Mouse (Mus musculus): ENCODE results near the gene Abca3. TPM values are rescaled to one million over a fixed set of nuclear protein-coding genes. Genes with fewer than 3 reads are reported as not detected.

Abca3 gene
- polyA plus RNA-seq, 1 experiment from 2014 or later, result 12.8 TPM

GRCm38 (mm10) chr17:24362527-24362926 lies 10.8 kb downstream of the Abca3 start:
- ATAC-seq (replicated peaks; ENCODE audit: low FRiP score, low TSS enrichment, low read depth) (no peak), DNase-seq (ENCODE audit: low spot score) (no peak)
- no peak overlapping the region for H3K9ac ChIP-seq (ENCODE audit: low read length)
- no peaks in the 10 kb centered on the region for H3K27me3 ChIP-seq (replicated peaks; ENCODE audit: control insufficient read depth, insufficient read depth, low read length)
- H3K4me3 ChIP-seq (ENCODE audit: low read depth, low read length), result no peak overlapping the region
- no peak overlapping the region for H3K27ac ChIP-seq (ENCODE audit: low read depth)
- H3K4me1 ChIP-seq (replicated peaks; ENCODE audit: control insufficient read depth, insufficient read depth, low read length), result no peaks in the 10 kb centered on the region
- no peak overlapping the region for H3K4me2 ChIP-seq (ENCODE audit: low read length)
- 65% methylated on average over 9 of the region's 9 CpGs for WGBS
- peaks cover 15% of the 10 kb centered on the region; the same call in 1 of the 2 replicates for H3K36me3 ChIP-seq (ENCODE audit: control insufficient read depth, insufficient read depth, low read length)
- H3K9me3 ChIP-seq (ENCODE audit: control insufficient read depth, low read length), result no peaks in the 10 kb centered on the region

GRCm38 (mm10) chr17:24364461-24364860 lies 12.7 kb downstream of the Abca3 start:
- H3K36me3 ChIP-seq (ENCODE audit: control insufficient read depth, insufficient read depth, low read length), result peaks cover 16% of the 10 kb centered on the region; the same call in 1 of the 2 replicates
- no peak overlapping the region for H3K27ac ChIP-seq (ENCODE audit: low read depth)
- H3K9ac ChIP-seq (ENCODE audit: low read length), result no peak overlapping the region
- 86% methylated on average over 9 of the region's 9 CpGs for WGBS
- DNase-seq (ENCODE audit: low spot score), result no peak
- no peaks in the 10 kb centered on the region for H3K4me1 ChIP-seq (replicated peaks; ENCODE audit: control insufficient read depth, insufficient read depth, low read length)
- no peak for ATAC-seq (replicated peaks; ENCODE audit: low FRiP score, low TSS enrichment, low read depth)
- no peak overlapping the region for H3K4me2 ChIP-seq (ENCODE audit: low read length)
- H3K27me3 ChIP-seq (replicated peaks; ENCODE audit: control insufficient read depth, insufficient read depth, low read length), result no peaks in the 10 kb centered on the region
- H3K4me3 ChIP-seq (ENCODE audit: low read depth, low read length), result no peak overlapping the region
- H3K9me3 ChIP-seq (ENCODE audit: control insufficient read depth, low read length), result no peaks in the 10 kb centered on the region

DNA sequence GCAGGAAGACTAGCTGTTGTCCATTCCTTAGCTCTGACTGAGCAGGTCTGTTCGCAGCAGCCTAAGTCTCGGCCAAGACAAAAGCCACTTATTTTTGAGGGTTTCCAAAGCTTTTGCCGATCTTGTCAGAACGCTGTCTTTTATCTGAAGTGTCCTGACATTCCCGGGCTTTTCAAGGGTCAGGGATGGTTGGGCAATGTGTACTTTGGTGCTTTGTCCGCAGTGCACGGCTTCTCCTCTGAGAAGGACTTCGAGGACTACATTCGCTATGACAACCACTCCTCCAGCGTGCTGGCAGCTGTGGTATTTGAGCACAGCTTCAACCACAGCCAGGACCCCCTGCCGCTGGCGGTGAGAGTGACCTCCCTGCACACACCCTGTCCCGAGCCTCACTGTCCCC lies 14.1 kb downstream of the Abca3 start:
- Histone ChIP-seq H3K9me3 (ENCODE audit: control insufficient read depth, low read length) (no peaks in the 10 kb centered on the region), H3K36me3 (ENCODE audit: control insufficient read depth, insufficient read depth, low read length) (peaks cover 16% of the 10 kb centered on the region; the same call in 1 of the 2 replicates), H3K9ac (ENCODE audit: low read length) (no peak overlapping the region), H3K27ac (ENCODE audit: low read depth) (no peak overlapping the region), H3K27me3 (replicated peaks; ENCODE audit: control insufficient read depth, insufficient read depth, low read length) (no peaks in the 10 kb centered on the region), H3K4me1 (replicated peaks; ENCODE audit: control insufficient read depth, insufficient read depth, low read length) (no peaks in the 10 kb centered on the region), H3K4me2 (ENCODE audit: low read length) (no peak overlapping the region), H3K4me3 (ENCODE audit: low read depth, low read length) (no peak overlapping the region)
- DNase-seq (ENCODE audit: low spot score), result no peak
- 68% methylated on average over 13 of the region's 13 CpGs for WGBS
- ATAC-seq (replicated peaks; ENCODE audit: low FRiP score, low TSS enrichment, low read depth), result no peak

- no peak overlapping the region for H3K9ac ChIP-seq (ENCODE audit: low read length)
- no peak overlapping the region for H3K27ac ChIP-seq (ENCODE audit: low read depth)
- DNase-seq (ENCODE audit: low spot score) (no peak), ATAC-seq (replicated peaks; ENCODE audit: low FRiP score, low TSS enrichment, low read depth) (no peak)
- WGBS, result 72% methylated on average over 4 of the region's 5 CpGs
- H3K4me1 ChIP-seq (replicated peaks; ENCODE audit: control insufficient read depth, insufficient read depth, low read length), result no peaks in the 10 kb centered on the region
- H3K9me3 ChIP-seq (ENCODE audit: control insufficient read depth, low read length), result no peaks in the 10 kb centered on the region
- H3K4me2 ChIP-seq (ENCODE audit: low read length), result no peak overlapping the region
- no peak overlapping the region for H3K4me3 ChIP-seq (ENCODE audit: low read depth, low read length)
- H3K36me3 ChIP-seq (ENCODE audit: control insufficient read depth, insufficient read depth, low read length), result peaks cover 12% of the 10 kb centered on the region; the same call in 1 of the 2 replicates
- no peaks in the 10 kb centered on the region for H3K27me3 ChIP-seq (replicated peaks; ENCODE audit: control insufficient read depth, insufficient read depth, low read length)
Measured at GRCm38 (mm10) chr17:24375094-24375712, 23.5 kb downstream of the Abca3 start.

DNA sequence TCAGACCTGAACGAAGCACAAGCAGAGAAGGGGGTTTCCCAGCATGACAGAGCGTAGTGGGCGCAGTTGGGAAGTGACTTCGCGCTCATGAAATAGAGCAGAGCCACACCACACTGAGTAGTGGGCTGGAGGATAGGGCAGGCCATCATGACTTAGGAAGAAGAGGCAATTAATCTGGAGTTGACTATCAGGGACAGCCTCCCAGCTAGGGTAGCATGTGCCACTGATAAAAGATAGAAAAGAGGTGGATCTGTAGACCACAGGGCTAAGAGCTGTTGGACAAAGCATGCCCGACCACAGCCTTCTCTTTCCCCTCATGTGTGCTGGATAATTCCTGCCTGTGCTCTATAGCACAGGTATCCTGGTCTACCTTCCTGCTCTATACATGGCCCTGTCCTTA lies 24.1 kb downstream of the Abca3 start:
- no peak overlapping the region for H3K4me3 ChIP-seq (ENCODE audit: low read depth, low read length)
- H3K9ac ChIP-seq (ENCODE audit: low read length), result no peak overlapping the region
- WGBS, result 89% methylated on average over 6 of the region's 6 CpGs
- peaks cover 12% of the 10 kb centered on the region; the same call in 1 of the 2 replicates for H3K36me3 ChIP-seq (ENCODE audit: control insufficient read depth, insufficient read depth, low read length)
- DNase-seq (ENCODE audit: low spot score) (no peak), ATAC-seq (replicated peaks; ENCODE audit: low FRiP score, low TSS enrichment, low read depth) (no peak)
- H3K4me1 ChIP-seq (replicated peaks; ENCODE audit: control insufficient read depth, insufficient read depth, low read length), result no peaks in the 10 kb centered on the region
- H3K4me2 ChIP-seq (ENCODE audit: low read length), result no peak overlapping the region
- H3K9me3 ChIP-seq (ENCODE audit: control insufficient read depth, low read length), result no peaks in the 10 kb centered on the region
- H3K27ac ChIP-seq (ENCODE audit: low read depth), result no peak overlapping the region
- H3K27me3 ChIP-seq (replicated peaks; ENCODE audit: control insufficient read depth, insufficient read depth, low read length), result no peaks in the 10 kb centered on the region

GRCm38 (mm10) chr17:24378496-24378895 lies 26.7 kb downstream of the Abca3 start:
- no peak overlapping the region for H3K4me2 ChIP-seq (ENCODE audit: low read length)
- no peak overlapping the region for H3K9ac ChIP-seq (ENCODE audit: low read length)
- H3K4me1 ChIP-seq (replicated peaks; ENCODE audit: control insufficient read depth, insufficient read depth, low read length), result no peaks in the 10 kb centered on the region
- no peak overlapping the region for H3K4me3 ChIP-seq (ENCODE audit: low read depth, low read length)
- no peaks in the 10 kb centered on the region for H3K9me3 ChIP-seq (ENCODE audit: control insufficient read depth, low read length)
- no peak overlapping the region for H3K27ac ChIP-seq (ENCODE audit: low read depth)
- DNase-seq (ENCODE audit: low spot score) (no peak), ATAC-seq (replicated peaks; ENCODE audit: low FRiP score, low TSS enrichment, low read depth) (no peak)
- WGBS, result 88% methylated on average over 2 of the region's 2 CpGs
- H3K36me3 ChIP-seq (ENCODE audit: control insufficient read depth, insufficient read depth, low read length), result peaks cover 12% of the 10 kb centered on the region; the same call in 1 of the 2 replicates
- H3K27me3 ChIP-seq (replicated peaks; ENCODE audit: control insufficient read depth, insufficient read depth, low read length), result no peaks in the 10 kb centered on the region

DNA sequence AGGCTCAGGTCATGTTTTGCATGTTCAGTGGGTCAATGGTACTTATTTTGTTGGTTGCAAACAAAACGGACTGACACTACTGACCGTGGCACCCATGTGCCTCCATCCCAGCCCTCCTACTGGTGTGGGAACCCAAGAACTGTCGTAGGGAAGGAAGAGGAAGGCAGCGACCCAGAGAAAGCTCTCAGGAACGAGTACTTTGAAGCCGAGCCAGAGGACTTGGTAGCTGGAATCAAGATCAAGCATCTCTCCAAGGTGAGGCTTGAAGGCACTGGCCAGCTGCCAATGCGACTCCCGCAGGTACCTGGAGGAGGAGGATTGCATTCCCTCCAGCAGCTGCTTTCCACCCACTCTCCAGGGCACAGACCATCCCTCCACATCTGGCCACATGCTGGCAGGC lies 32.0 kb downstream of the Abca3 start:
- no peak overlapping the region for H3K9ac ChIP-seq (ENCODE audit: low read length)
- DNase-seq (ENCODE audit: low spot score) (no peak), ATAC-seq (replicated peaks; ENCODE audit: low FRiP score, low TSS enrichment, low read depth) (no peak)
- no peaks in the 10 kb centered on the region for H3K4me1 ChIP-seq (replicated peaks; ENCODE audit: control insufficient read depth, insufficient read depth, low read length)
- no peaks in the 10 kb centered on the region for H3K27me3 ChIP-seq (replicated peaks; ENCODE audit: control insufficient read depth, insufficient read depth, low read length)
- H3K4me2 ChIP-seq (ENCODE audit: low read length), result no peak overlapping the region
- H3K4me3 ChIP-seq (ENCODE audit: low read depth, low read length), result no peak overlapping the region
- 74% methylated on average over 8 of the region's 8 CpGs for WGBS
- H3K36me3 ChIP-seq (ENCODE audit: control insufficient read depth, insufficient read depth, low read length), result 0 out of 2 replicates have a peak, but pooled peaks cover 5% of the 10 kb centered on the region
- no peaks in the 10 kb centered on the region for H3K9me3 ChIP-seq (ENCODE audit: control insufficient read depth, low read length)
- H3K27ac ChIP-seq (ENCODE audit: low read depth), result no peak overlapping the region

GRCm38 (mm10) chr17:24388711-24389110 lies 37.0 kb downstream of the Abca3 start:
- no peaks in the 10 kb centered on the region for H3K27me3 ChIP-seq (replicated peaks; ENCODE audit: control insufficient read depth, insufficient read depth, low read length)

GRCm38 (mm10) chr17:24389865-24390264 lies 38.1 kb downstream of the Abca3 start:
- Histone ChIP-seq H3K4me1 (replicated peaks; ENCODE audit: control insufficient read depth, insufficient read depth, low read length) (no peaks in the 10 kb centered on the region), H3K27me3 (replicated peaks; ENCODE audit: control insufficient read depth, insufficient read depth, low read length) (no peaks in the 10 kb centered on the region), H3K9me3 (ENCODE audit: control insufficient read depth, low read length) (no peaks in the 10 kb centered on the region), H3K27ac (ENCODE audit: low read depth) (no peak overlapping the region), H3K36me3 (ENCODE audit: control insufficient read depth, insufficient read depth, low read length) (0 out of 2 replicates have a peak, but pooled peaks cover 4% of the 10 kb centered on the region), H3K9ac (ENCODE audit: low read length) (no peak overlapping the region), H3K4me3 (ENCODE audit: low read depth, low read length) (no peak overlapping the region), H3K4me2 (ENCODE audit: low read length) (no peak overlapping the region)
- ATAC-seq (replicated peaks; ENCODE audit: low FRiP score, low TSS enrichment, low read depth) (0 out of 2 replicates have a peak, but pooled peaks have one; percentile 38), DNase-seq (ENCODE audit: low spot score) (peak; percentile 64)
- 7% methylated on average over 2 of the region's 2 CpGs for WGBS

More at GRCm38 (mm10) chr17:24388711-24389110, 37.0 kb downstream of the Abca3 start:
- Histone ChIP-seq H3K9ac (ENCODE audit: low read length) (no peak overlapping the region), H3K4me2 (ENCODE audit: low read length) (no peak overlapping the region), H3K9me3 (ENCODE audit: control insufficient read depth, low read length) (no peaks in the 10 kb centered on the region), H3K27ac (ENCODE audit: low read depth) (no peak overlapping the region), H3K36me3 (ENCODE audit: control insufficient read depth, insufficient read depth, low read length) (0 out of 2 replicates have a peak, but pooled peaks cover 4% of the 10 kb centered on the region), H3K4me1 (replicated peaks; ENCODE audit: control insufficient read depth, insufficient read depth, low read length) (no peaks in the 10 kb centered on the region), H3K4me3 (ENCODE audit: low read depth, low read length) (no peak overlapping the region)
- no peak for DNase-seq (ENCODE audit: low spot score)
- no peak for ATAC-seq (replicated peaks; ENCODE audit: low FRiP score, low TSS enrichment, low read depth)
- WGBS, result 83% methylated on average over 5 of the region's 5 CpGs
